Mouse (Mus musculus) mesoderm, embryonic 11.5 days (tissue): ENCODE measurements at regions not wholly inside any gene's neighbourhood (a gene's known extent, or its start where the extent isn't known, plus 50 kb on each side); places are given as distances from the start of the nearest gene placed in this dataset.
A peak's percentile ranks its signal among the peaks of the same experiment; 100 is the strongest.
"Not testable (repeated sequence)": the region's sequence is repeated elsewhere in the genome, so short reads cannot be mapped to it uniquely, and the experiment has no call there.

Experiments
- DNase-seq: peaks from one replicate; pipeline ENCODE4 v3.0.0-alpha.2; 2012; ENCODE audit warnings: low read depth, low spot score

GRCm38 (mm10) chr11:14136142-14136541 is 462.9 kb upstream of the Pom121l12 start:
- no peak for DNase-seq

GRCm38 (mm10) chr11:14142376-14142775 is 456.7 kb upstream of the Pom121l12 start:
- DNase-seq, result not testable (repeated sequence)

GRCm38 (mm10) chr11:14147639-14148038 is 451.4 kb upstream of the Pom121l12 start:
- DNase-seq, result no peak

GRCm38 (mm10) chr11:14159366-14159765 is 439.7 kb upstream of the Pom121l12 start:
- DNase-seq, result no peak

- DNase-seq, result peak; percentile 23
Observed at GRCm38 (mm10) chr11:14169478-14169877, 429.6 kb upstream of the Pom121l12 start.

- DNase-seq, result no peak
Observed at GRCm38 (mm10) chr11:14174594-14174993, 424.5 kb upstream of the Pom121l12 start.

GRCm38 (mm10) chr11:14182020-14182419 is 417.1 kb upstream of the Pom121l12 start:
- peak; percentile 64 for DNase-seq

- DNase-seq, result no peak
Observed at GRCm38 (mm10) chr11:14182466-14182865, 416.6 kb upstream of the Pom121l12 start.

GRCm38 (mm10) chr11:14183258-14183968 is 415.7 kb upstream of the Pom121l12 start:
- DNase-seq, result no peak

GRCm38 (mm10) chr11:14195081-14195480 is 404.0 kb upstream of the Pom121l12 start:
- no peak for DNase-seq
